Mouse (Mus musculus) erythroblast, embryonic 14.5 days (primary cell): ENCODE data around the gene Col1a1.

ENCODE experiments used
- GATA1 ChIP-seq: IDR thresholded peaks from 2 replicates; pipeline ENCODE4 v1.6.1; 2012; ENCODE audit warnings: low read length, inconsistent platforms, mixed read lengths
- TAL1 ChIP-seq: IDR thresholded peaks from 3 replicates; pipeline ENCODE4 v1.6.1; 2012; ENCODE audit warnings: low read length, inconsistent platforms, mixed read lengths

- TF ChIP-seq TAL1: no peak
- TF ChIP-seq GATA1: no peak
Observed at GRCm38 (mm10) chr11:94913302-94914090, 22.5 kb upstream of the Col1a1 start.
